Mouse (Mus musculus) cerebellum, adult 2 months (tissue): ENCODE data around the gene Tmprss7. TPM values are rescaled to one million over a fixed set of nuclear protein-coding genes. Genes with fewer than 3 reads are reported as not detected.

Source experiments
- DNase-seq, 2 experiments: peaks; one replicate each; pipeline ENCODE4 v3.0.0; 2021
- H3K27ac ChIP-seq: fragments of 200-500 bp; 2 replicates; pipeline ENCODE4 v1.5.1; 2012; ENCODE audit warnings: low read length, control low read depth, inconsistent platforms; ENCODE audit not compliant: insufficient read depth
- H3K27me3 ChIP-seq: fragments of 200-500 bp; 2 replicates; pipeline ENCODE4 v1.6.1; 2012; ENCODE audit warnings: inconsistent platforms, mild to moderate bottlenecking, low read length, moderate library complexity; ENCODE audit not compliant: control insufficient read depth, insufficient read depth
- H3K4me1 ChIP-seq: fragments of 200-500 bp; 2 replicates; pipeline ENCODE4 v1.6.1; 2011; ENCODE audit warnings: low read length; ENCODE audit not compliant: control insufficient read depth, insufficient read depth
- H3K4me3 ChIP-seq: fragments of 200-500 bp; replicated peaks from 2 replicates; pipeline ENCODE3; 2011; ENCODE audit warnings: mild to moderate bottlenecking, low read depth, low read length, control low read depth; ENCODE audit not compliant: insufficient read depth
- CTCF ChIP-seq: fragments of 200-500 bp; IDR thresholded peaks from 2 replicates; pipeline ENCODE4 v1.5.1; 2011; ENCODE audit warnings: low read depth, mild to moderate bottlenecking, control low read depth, low read length, moderate library complexity, borderline replicate concordance; ENCODE audit not compliant: insufficient read depth
- POLR2A ChIP-seq: fragments of 200-500 bp; IDR thresholded peaks from 2 replicates; pipeline ENCODE4 v1.6.1; 2011; ENCODE audit warnings: low read length, control low read depth, borderline replicate concordance; ENCODE audit not compliant: insufficient read depth
- WGBS: fragments of 180-500 bp; shearing (Covaris S2); methylation state at CpG from one replicate; pipeline ENCODE4 v1.1.7; 2018; 5-methylcytosine and 5-hydroxymethylcytosine counted together
- polyA plus RNA-seq: library from polyadenylated mRNA; depleted of rRNA; stranded (reverse); fragments of >200 nt; gene quantifications from 2 replicates; pipeline ENCODE4 v1.2.3, GENCODE M21; 2012

Gene Tmprss7
- polyA plus RNA-seq, 1 experiment: 2.5 TPM

- DNase-seq: peak; percentile 77 to 78
- WGBS: 13% methylated on average over 8 of the region's 8 CpGs
- Histone ChIP-seq H3K27ac (no peak overlapping the region), H3K4me3 (no peak overlapping the region), H3K27me3 (no peaks in the 10 kb centered on the region), H3K4me1 (peaks cover 14% of the 10 kb centered on the region)
- TF ChIP-seq CTCF: peak; percentile 89
- TF ChIP-seq POLR2A: no peak
These were observed 8.6 kb downstream of the Tmprss7 start for GRCm38 (mm10) chr16:45684815-45685214.

GRCm38 (mm10) chr16:45676462-45676861, 17.0 kb downstream of the Tmprss7 start:
- DNase-seq: no peak
- no peaks in the 10 kb centered on the region for H3K27me3 ChIP-seq
- WGBS: 35% methylated on average over 1 of the region's 1 CpGs
- no peaks in the 10 kb centered on the region for H3K4me1 ChIP-seq
- no peak overlapping the region for H3K4me3 ChIP-seq
- H3K27ac ChIP-seq: no peak overlapping the region
- peak; percentile 29; the same call in 1 of the 2 replicates for TF ChIP-seq CTCF
- TF ChIP-seq POLR2A: no peak

- TF ChIP-seq POLR2A: no peak
- TF ChIP-seq CTCF: no peak
- H3K27me3 ChIP-seq: no peaks in the 10 kb centered on the region
- H3K27ac ChIP-seq: no peak overlapping the region
- no peak overlapping the region for H3K4me3 ChIP-seq
- WGBS: 33% methylated on average over 4 of the region's 4 CpGs
- no peaks in the 10 kb centered on the region for H3K4me1 ChIP-seq
- no peak for DNase-seq
These were observed 23.5 kb downstream of the Tmprss7 start for GRCm38 (mm10) chr16:45670005-45670404.

- TF ChIP-seq POLR2A (no peak), CTCF (no peak)
- WGBS: 70% methylated on average over 3 of the region's 3 CpGs
- Histone ChIP-seq H3K27me3 (no peaks in the 10 kb centered on the region), H3K4me3 (no peak overlapping the region), H3K4me1 (no peaks in the 10 kb centered on the region; the same call in 1 of the 2 replicates), H3K27ac (no peak overlapping the region)
- DNase-seq: no peak
These were observed 25.3 kb downstream of the Tmprss7 start for GRCm38 (mm10) chr16:45668178-45668577.

GRCm38 (mm10) chr16:45666136-45666535, 27.3 kb downstream of the Tmprss7 start:
- DNase-seq: no peak
- no peaks in the 10 kb centered on the region for H3K27me3 ChIP-seq
- H3K4me1 ChIP-seq: no peaks in the 10 kb centered on the region; the same call in 1 of the 2 replicates
- H3K27ac ChIP-seq: no peak overlapping the region
- H3K4me3 ChIP-seq: no peak overlapping the region
- TF ChIP-seq POLR2A (no peak), CTCF (no peak)
- WGBS: 75% methylated on average over 2 of the region's 2 CpGs

- H3K4me1 ChIP-seq: peaks cover 4% of the 10 kb centered on the region
- TF ChIP-seq CTCF (no peak), POLR2A (no peak)
- H3K27me3 ChIP-seq: no peaks in the 10 kb centered on the region
- no peak for DNase-seq
- no peak overlapping the region for H3K27ac ChIP-seq
- no peak overlapping the region for H3K4me3 ChIP-seq
These were observed 31.1 kb downstream of the Tmprss7 start for GRCm38 (mm10) chr16:45662381-45662780.

GRCm38 (mm10) chr16:45659596-45659995, 33.9 kb downstream of the Tmprss7 start:
- H3K27ac ChIP-seq: no peak overlapping the region
- TF ChIP-seq CTCF (no peak), POLR2A (no peak)
- H3K4me3 ChIP-seq: no peak overlapping the region
- WGBS: 18% methylated on average over 4 of the region's 4 CpGs
- no peaks in the 10 kb centered on the region for H3K27me3 ChIP-seq
- peaks cover 4% of the 10 kb centered on the region for H3K4me1 ChIP-seq
- DNase-seq: peak; percentile 49 to 80

GRCm38 (mm10) chr16:45658248-45658647, 35.2 kb downstream of the Tmprss7 start:
- DNase-seq: no peak
- H3K27me3 ChIP-seq: no peaks in the 10 kb centered on the region
- no peak overlapping the region for H3K4me3 ChIP-seq
- 94% methylated on average over 1 of the region's 1 CpGs for WGBS
- peaks cover 10% of the 10 kb centered on the region for H3K4me1 ChIP-seq
- TF ChIP-seq POLR2A: no peak
- TF ChIP-seq CTCF: no peak
- H3K27ac ChIP-seq: no peak overlapping the region

GRCm38 (mm10) chr16:45657574-45658159, 35.8 kb downstream of the Tmprss7 start:
- no peak for DNase-seq
- Histone ChIP-seq H3K27ac (no peak overlapping the region), H3K4me1 (peaks cover 10% of the 10 kb centered on the region), H3K27me3 (no peaks in the 10 kb centered on the region), H3K4me3 (no peak overlapping the region)
- no peak for TF ChIP-seq CTCF
- TF ChIP-seq POLR2A: no peak
- WGBS: 94% methylated on average over 12 of the region's 12 CpGs
